In genomic region chr17:5493161-5493771, GRCm38 (mm10) we compare ENCODE assay signal across 8 mouse cellular contexts. TPM values are rescaled to one million over a fixed set of nuclear protein-coding genes. Genes with fewer than 3 reads are reported as not detected.
DNase-seq lines count a peak whose midpoint lies in the region; ATAC-seq lines count a peak whose summit lies in the region.

No protein-coding gene starts in this region.

- no peak for ATAC-seq in midbrain, embryonic 12.5 days (ENCODE audit: low FRiP score, low read depth)

- WGBS in forebrain, embryonic 10.5 days, result 3% methylated on average over 53 of the region's 53 CpGs
- 3% methylated on average over 52 of the region's 53 CpGs for WGBS in midbrain, embryonic 12.5 days

- peak overlapping the region; percentile 87 for H3K27ac ChIP-seq in forebrain, embryonic 10.5 days
- H3K27ac ChIP-seq in midbrain, embryonic 12.5 days (replicated peaks), result peak overlapping the region; percentile 96

- peak overlapping the region; percentile 74 for H3K9ac ChIP-seq in midbrain, embryonic 12.5 days (replicated peaks)

- no peaks in the 10 kb centered on the region for H3K9me3 ChIP-seq in forebrain, embryonic 10.5 days
- no peaks in the 10 kb centered on the region for H3K9me3 ChIP-seq in midbrain, embryonic 12.5 days

- no peaks in the 10 kb centered on the region for H3K36me3 ChIP-seq in forebrain, embryonic 10.5 days (replicated peaks)
- no peaks in the 10 kb centered on the region for H3K36me3 ChIP-seq in midbrain, embryonic 12.5 days

- intact Hi-C loops in heart, postnatal 36 days (cut with DNase I), result loop anchor here (10.0 kb wide), 1 partner anchor 592 kb away; no protein-coding TSS in a partner anchor

- peak overlapping the region; percentile 82 for H3K4me3 ChIP-seq in forebrain, embryonic 10.5 days
- peak overlapping the region; percentile 76 for H3K4me3 ChIP-seq in midbrain, embryonic 12.5 days

- H3K4me2 ChIP-seq in midbrain, embryonic 12.5 days (replicated peaks), result peak overlapping the region; percentile 96

- peaks cover 56% of the 10 kb centered on the region for H3K27me3 ChIP-seq in forebrain, embryonic 10.5 days (ENCODE audit: poor library complexity, severe bottlenecking)
- peaks cover 36% of the 10 kb centered on the region for H3K27me3 ChIP-seq in midbrain, embryonic 12.5 days

- peaks cover 28% of the 10 kb centered on the region for H3K4me1 ChIP-seq in forebrain, embryonic 10.5 days
- H3K4me1 ChIP-seq in midbrain, embryonic 12.5 days, result peaks cover 23% of the 10 kb centered on the region

- peak; percentile 50 to 84 for DNase-seq in adrenal gland, adult (ENCODE audit: inconsistent age in 2 of 2, low spot score in 1 of 2)
- no peak for DNase-seq in adrenal gland, adult 8-10 months
- DNase-seq in adrenal gland, postnatal 10 days, result peak; percentile 58
- DNase-seq in forebrain, embryonic 10.5 days (ENCODE audit: extremely low spot score, low spot score), result peak; percentile 39
- DNase-seq in heart, postnatal 36 days, result peak; percentile 49 to 55
- DNase-seq in layer of hippocampus, postnatal 25 days (ENCODE audit: extremely low spot score in 1 of 2, low spot score in 1 of 2), result peak; percentile 39 to 50
- DNase-seq in testis, postnatal 10 days (ENCODE audit: low spot score), result peak; percentile 63

RNA-seq across cellular contexts. Expression of gene Zdhhc14, which starts 0.9 kb away (rescaled TPM):
- total RNA-seq in adrenal gland, adult 8-10 months (2022), result 1 to 10 TPM; 3.9 to 7.1 (median 5.9) TPM
- 1 to 10 TPM; 6.4 to 8.3 TPM for total RNA-seq in adrenal gland, postnatal 10 days (2021)
- 0.90 and 0.93 TPM in 2 replicates for polyA plus RNA-seq in forebrain, embryonic 10.5 days (2016; fragmentation: Nextera tagmentation; extraction: Ambion mirVana)
- 1 to 10 TPM; 4.6 to 4.7 TPM for total RNA-seq in heart, postnatal 36 days (2021)
- 10 to 100 TPM; 47.2 to 49.3 TPM for total RNA-seq in layer of hippocampus, postnatal 25 days (2021)
- 4.1 and 4.3 TPM in 2 replicates for polyA plus RNA-seq in midbrain, embryonic 12.5 days (2016; fragmentation: Nextera tagmentation; extraction: Ambion mirVana)

RNA-seq across cellular contexts. Expression of gene Tmem242, which starts 53.2 kb away (rescaled TPM):
- 100 to 1,000 TPM; 118 to 126 (median 122) TPM for total RNA-seq in adrenal gland, adult 8-10 months (2022)
- total RNA-seq in adrenal gland, postnatal 10 days (2021), result 100 to 1,000 TPM; 145 to 151 TPM
- 125 and 129 TPM in 2 replicates for polyA plus RNA-seq in forebrain, embryonic 10.5 days (2016; fragmentation: Nextera tagmentation; extraction: Ambion mirVana)
- 100 to 1,000 TPM; 154 TPM for total RNA-seq in heart, postnatal 36 days (2021)
- total RNA-seq in layer of hippocampus, postnatal 25 days (2021), result 10 to 100 TPM; 73.7 to 86.9 TPM
- polyA plus RNA-seq in midbrain, embryonic 12.5 days (2016; fragmentation: Nextera tagmentation; extraction: Ambion mirVana), result 112 and 122 TPM in 2 replicates

Comparison
In these comparisons a context has a peak if more than half of its experiments do, and no peak if none do; other contexts are left out.
1. RNA of gene Zdhhc14, which starts 0.9 kb away (total RNA-seq): 47.2 to 49.3 TPM in layer of hippocampus, postnatal 25 days; 6.4 to 8.3 TPM in adrenal gland, postnatal 10 days, 3.9 to 7.1 TPM in adrenal gland, adult 8-10 months and 4.6 to 4.7 TPM in heart, postnatal 36 days; every median in the first group is over 4 times any median in the second.